Mouse (Mus musculus): ENCODE data around the gene Vmn2r62. TPM values are rescaled to one million over a fixed set of nuclear protein-coding genes. Genes with fewer than 3 reads are reported as not detected.
"Not testable (repeated sequence)": the region's sequence is repeated elsewhere in the genome, so short reads cannot be mapped to it uniquely, and the experiment has no call there.

Gene Vmn2r62
- not detected for total RNA-seq (2022)

DNA sequence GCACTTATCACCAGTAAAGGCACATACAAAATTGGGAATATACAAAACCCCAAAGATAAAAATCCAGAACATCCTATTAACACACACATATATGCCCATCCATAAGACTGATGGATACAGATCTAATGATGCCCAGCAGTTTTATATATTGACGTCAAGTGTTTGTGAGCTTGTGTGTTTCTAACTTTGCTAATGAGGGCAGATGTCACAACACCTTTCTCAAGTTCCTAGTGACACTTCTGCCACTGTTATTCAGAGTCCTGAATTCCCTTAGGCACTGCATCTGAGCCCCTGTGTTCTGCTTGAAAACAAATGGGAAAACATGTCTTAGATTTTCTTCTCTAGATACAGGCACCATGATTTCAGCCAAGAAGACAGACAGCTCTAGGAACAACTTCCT, at the start of gene Vmn2r62:
Vmn2r62 (minus strand) TSS at position 101 of the 400 bp plus-strand sequence.
- not testable (repeated sequence) for DNase-seq (ENCODE audit: low spot score in 2 of 2)

DNA sequence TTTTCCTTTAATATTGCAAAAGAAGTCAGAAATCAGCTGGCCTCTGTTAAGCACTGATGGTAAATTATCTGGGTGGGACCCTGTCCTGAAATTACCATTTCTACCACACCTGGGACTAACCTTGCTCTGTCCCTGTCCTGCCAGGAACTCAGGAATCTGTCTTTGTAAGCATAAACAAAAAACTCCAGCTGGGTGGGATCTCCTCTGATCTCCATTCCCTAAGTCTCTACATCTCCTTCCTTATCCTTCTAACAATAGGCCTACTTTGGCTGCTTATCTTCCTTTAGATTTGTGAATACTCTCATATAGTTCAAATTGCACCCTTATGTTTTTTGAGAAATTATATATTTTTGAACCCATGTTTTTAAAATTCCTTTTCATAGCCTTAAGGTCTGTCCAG, 45.0 kb upstream of the Vmn2r62 start:
- DNase-seq (ENCODE audit: low spot score in 2 of 2) = not testable (repeated sequence)

DNA sequence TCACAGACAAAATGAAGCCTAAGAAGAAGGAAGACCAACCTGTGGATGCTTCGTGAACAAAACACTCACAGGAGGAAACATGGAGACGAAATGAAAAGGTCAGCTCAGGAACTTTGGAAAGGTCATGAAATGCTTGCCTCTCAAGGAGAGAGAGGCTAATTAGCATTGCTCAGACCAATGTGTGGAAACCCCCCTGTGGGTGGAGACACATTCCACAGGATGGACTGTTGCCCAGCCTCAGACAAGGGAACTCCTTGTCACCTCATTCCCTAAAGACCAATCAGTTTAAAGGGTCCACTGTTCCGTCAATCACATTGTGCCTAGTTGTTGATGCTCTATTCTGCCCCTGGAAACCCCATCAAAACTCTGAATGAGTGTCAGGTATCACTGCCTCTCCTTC, 38.9 kb upstream of the Vmn2r62 start:
- no peak for DNase-seq (ENCODE audit: low spot score in 2 of 2)

DNA sequence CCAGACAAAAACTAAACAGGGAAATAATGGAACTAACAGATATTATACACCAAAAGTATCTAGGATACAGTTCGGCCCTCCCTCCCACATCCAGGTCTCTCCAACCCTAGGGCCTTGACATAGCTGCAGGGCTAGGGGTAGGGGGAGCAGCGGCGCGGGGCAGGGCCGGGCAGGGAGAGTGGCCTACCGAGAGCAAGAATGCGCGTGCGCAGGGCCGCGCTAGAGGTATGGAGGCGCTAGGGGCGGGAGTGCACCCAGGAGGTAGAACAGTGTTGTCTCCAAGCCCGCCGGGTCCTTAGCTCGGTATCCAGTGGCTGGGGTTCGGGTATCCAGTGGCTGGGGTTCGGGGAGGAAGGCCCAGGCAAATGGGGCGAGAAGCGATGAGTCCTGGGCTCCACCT, 43.5 kb downstream of the Vmn2r62 start:
- no peak for DNase-seq (ENCODE audit: low spot score in 2 of 2)

DNA sequence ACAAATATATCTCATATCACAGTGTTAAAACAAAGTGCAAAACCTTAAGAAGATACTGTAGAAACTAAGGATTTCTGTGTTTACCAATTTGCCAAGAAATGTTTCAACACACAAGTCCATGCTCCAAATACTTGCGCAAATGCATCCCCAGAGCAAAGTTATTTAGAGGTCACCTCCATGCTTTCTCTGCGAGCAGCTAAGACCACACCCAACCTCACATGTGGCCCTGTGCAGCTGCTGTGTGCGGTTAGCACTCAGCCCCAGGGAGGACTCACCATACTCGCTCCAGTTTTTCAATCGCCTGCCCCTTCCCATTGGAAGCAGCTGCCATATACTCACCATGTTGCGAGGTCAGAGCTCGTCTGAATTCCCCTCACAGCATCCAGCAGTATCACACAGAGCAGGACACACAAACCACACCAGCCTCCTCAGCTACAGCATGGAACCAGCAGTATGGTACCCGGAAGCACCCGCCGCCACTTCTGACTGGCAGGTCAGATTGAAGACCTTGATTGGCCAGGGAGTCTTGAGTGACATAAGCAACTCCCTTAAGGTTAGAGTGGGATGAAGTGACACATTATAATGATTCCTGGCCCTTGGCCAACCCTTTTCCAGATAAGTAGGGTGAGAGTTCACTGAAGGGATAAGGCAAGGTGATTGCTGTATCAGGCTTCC, 54.7 kb downstream of the Vmn2r62 start:
- no peak for DNase-seq (ENCODE audit: low spot score in 2 of 2)

DNA sequence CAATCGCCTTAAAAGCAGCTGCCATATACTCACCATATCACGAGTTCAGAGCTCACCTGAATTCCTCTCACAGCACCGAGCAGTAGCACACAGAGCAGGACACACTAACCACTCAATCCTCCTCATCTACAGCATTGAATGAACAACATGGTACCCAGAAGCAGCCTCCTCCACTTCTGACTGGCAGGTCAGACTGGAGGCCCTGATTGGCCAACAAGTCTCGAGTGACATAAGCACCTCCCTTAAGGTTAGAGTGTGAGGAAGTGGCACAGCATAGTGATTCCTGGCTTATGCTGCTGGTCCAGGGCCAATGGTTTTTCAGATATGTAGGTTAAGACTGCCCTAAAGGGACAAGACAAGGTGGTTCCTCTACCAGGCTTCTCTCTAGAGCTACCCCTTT, 66.4 kb downstream of the Vmn2r62 start, which contains the start of gene Gm17067:
Gm17067 (minus strand) TSS at position 101 of the 400 bp plus-strand sequence.
- not testable (repeated sequence) for DNase-seq (ENCODE audit: low spot score in 2 of 2)

Other genes starting within 250 kb of the Vmn2r62 start
- not detected for gene Gm21028, start 214.9 kb downstream of the Vmn2r62 start, total RNA-seq (2022)
- gene Zfp977, start 201.0 kb downstream of the Vmn2r62 start, total RNA-seq (2022) = 1 to 10 TPM; 1.5 to 3.0 (median 2.1) TPM
- 1 to 10 TPM; 3.2 to 4.6 (median 3.8) TPM for gene Zfp976, start 150.9 kb downstream of the Vmn2r62 start, total RNA-seq (2022)
- 1 to 10 TPM; 6.2 to 8.8 (median 6.9) TPM for gene Zfp975, start 100.8 kb downstream of the Vmn2r62 start, total RNA-seq (2022)
- under 1 TPM in 1 of 4 experiments, not detected in 3; 0.09 TPM for gene Gm17067, start 66.5 kb downstream of the Vmn2r62 start, total RNA-seq (2022)
- gene Gm2381, start 73.7 kb upstream of the Vmn2r62 start, total RNA-seq (2022) = under 1 TPM; 0.09 to 0.19 (median 0.15) TPM
- gene Vmn2r63, start 140.3 kb upstream of the Vmn2r62 start, total RNA-seq (2022) = not detected
- not detected for gene Gm9268, start 225.2 kb upstream of the Vmn2r62 start, total RNA-seq (2022)